Mouse (Mus musculus): ENCODE data around the gene Tspoap1.

Tspoap1 gene

DNA sequence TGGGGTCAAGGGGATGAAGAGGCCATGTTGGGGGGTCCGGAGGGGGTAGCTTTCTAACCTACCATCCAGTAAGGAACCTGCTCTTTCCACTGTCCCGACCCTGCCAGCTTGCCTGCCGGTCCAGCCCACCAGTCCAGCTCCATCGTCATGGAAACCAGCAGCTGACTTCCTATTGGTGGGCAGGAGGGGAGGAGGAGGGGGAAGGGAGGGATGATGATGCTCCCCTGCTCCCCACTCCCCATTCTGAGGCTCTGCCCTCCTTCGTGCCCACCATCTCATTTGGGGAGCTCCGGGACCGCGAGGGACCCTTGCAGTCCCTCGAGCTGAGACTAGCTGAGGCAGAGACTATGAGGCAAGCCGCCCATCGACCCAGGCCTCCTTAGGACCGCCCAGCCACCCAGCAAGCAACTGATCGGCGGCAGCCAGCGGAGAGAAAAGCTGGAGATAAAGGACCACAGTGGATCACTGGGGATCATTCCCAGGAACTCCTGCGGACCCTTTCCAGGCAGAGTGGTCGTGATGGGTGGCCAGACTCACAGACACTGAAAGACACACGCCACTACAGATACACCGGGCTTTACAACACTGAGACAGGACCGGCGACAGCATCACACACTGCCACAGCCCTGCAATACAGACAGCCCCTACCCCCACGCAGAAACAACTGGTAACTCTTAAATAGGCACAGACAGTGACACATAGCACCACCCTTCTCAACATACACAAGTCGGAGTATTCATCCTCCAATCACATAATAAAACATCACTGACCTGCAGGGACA lies at the start of gene Tspoap1:
Gene Tspoap1, plus strand, starts transcription at position 241 of the 781 bp plus-strand sequence.
- no peak for DNase-seq (ENCODE audit: extremely low read depth, low read depth, low spot score)

DNA sequence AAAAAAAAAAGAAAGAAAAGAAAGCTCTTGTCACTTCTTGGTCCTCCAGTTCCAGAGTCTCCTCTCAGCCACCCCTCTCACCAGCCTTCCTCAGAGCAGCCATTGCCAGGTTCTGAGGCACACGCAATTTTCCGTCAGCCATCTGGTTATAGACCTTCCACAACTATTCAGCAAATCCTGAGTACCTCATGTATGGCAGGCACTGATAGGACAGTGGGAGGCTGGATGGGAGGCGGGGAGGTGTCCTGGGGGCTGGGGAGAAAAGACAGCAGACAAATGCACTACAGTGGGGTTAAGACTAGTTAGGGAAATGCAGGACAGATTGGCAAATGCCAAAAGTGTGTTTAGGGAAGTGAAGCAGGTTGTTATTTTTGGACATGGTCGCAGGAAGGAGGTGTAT lies 48.2 kb upstream of the Tspoap1 start:
- DNase-seq (ENCODE audit: extremely low read depth, low read depth, low spot score): no peak

DNA sequence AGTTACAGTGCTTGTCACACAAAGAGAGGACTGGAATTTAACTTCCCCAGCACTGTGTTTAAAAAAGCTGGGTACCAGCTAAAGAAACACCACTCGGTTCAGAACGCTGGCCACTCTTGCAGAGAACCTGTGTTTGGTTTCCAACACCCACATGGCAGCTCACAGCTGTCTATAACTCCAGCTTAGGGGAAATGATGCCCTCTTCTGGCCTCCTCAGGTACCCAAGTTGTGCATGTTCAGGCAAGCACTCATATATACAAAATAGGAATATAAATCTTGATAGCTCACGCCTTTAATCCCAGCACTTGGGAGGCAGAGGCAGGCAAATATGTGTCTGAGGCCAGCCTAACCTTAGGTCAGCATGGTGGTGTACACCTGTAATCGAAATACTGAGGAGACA lies 44.3 kb upstream of the Tspoap1 start:
- DNase-seq (ENCODE audit: extremely low read depth, low read depth, low spot score): no peak

DNA sequence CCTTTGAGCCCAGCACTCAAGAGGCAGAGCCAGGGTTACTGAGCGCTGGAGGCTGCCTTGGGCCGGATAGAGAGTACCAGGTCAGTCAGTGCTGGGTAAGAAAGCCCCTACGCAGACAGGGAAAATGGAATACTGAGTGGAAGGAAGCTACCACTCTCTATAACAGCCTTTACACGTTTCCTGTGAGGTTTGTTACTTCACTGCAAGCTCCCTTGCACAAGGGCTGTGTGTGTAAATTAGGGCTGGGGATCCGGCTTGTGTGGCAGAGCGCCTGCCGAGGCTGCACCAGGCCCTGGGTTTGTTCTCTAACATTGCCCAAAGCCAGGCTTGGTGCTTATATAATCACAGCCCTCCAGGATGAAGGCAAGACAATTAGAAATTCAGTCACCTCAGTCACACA lies 40.8 kb upstream of the Tspoap1 start:
- no peak for DNase-seq (ENCODE audit: extremely low read depth, low read depth, low spot score)

DNA sequence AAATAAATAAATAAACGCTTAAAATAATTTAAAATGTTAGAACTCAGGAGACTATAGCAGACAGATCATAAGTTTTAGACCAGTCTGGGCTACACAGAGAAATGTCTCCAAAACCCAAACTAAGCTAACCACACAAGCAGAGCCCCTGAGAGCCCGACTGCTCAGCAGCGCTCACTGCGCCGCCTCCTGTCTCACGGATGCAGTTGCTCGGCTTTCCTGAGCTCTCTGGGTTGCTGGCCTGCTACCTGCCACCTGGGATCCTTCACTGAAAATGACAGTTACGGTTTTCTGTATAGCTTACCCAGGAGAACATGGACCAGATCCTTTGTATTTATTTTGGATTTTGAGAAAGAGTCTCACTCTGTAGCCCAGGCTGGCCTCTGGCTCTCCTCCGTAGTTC lies 40.0 kb upstream of the Tspoap1 start:
- DNase-seq (ENCODE audit: extremely low read depth, low read depth, low spot score): no peak

DNA sequence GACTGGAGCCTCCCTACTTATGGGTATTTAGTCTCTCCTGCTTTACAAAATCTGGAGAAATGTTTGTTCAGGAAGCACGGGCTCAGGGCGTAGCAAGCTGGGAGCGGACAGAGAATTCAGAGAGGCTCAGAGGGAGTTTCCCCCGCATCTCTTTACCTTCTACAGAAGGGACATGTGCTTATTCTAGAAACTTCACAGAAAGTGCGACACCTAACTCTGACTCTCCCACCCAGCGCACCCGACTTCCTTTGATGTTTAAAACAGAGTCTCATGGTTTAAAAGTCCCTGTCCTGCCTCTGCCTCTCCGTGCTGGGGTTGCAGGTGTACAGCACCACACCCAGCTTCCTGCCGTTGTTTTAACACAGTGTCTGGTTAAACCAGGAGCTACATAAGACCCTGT lies 39.5 kb upstream of the Tspoap1 start:
- no peak for DNase-seq (ENCODE audit: extremely low read depth, low read depth, low spot score)

DNA sequence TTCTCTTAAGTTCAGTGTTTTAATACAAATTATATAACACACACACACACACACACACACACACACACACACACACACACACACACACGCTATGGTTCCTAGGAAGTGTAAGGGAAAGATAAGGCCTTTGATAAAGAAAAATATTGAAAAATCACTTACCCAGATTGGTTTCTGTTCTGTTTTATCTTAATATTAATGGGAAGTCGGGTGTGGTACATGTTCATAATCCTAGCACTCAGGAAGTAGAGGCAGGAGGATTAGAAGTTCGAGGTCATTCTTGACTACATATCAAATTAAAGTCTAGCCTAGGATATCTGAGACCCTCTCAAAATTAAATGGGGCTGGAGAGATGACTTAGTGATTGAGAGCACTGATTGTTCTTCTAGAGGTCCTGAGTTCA lies 38.2 kb upstream of the Tspoap1 start:
- no peak for DNase-seq (ENCODE audit: extremely low read depth, low read depth, low spot score)

DNA sequence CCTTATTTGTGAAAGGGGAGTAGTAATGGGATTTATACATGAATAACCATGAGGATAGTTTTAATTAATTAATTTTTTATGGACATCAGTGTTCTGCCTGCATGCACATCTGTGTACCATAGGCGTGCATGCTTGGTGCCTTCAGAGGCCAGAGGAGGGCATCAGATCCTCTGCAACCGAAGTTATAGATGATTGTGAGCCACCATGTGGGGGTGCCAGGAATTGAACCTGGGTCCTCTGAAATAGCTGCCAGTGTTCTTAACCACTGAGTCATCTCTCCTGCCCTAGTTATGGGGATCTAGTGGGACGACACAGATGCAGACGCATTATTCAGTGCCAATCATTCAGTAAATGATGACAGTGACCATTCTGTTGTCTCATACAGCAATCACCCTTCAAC lies 37.5 kb upstream of the Tspoap1 start:
- DNase-seq (ENCODE audit: extremely low read depth, low read depth, low spot score): no peak

DNA sequence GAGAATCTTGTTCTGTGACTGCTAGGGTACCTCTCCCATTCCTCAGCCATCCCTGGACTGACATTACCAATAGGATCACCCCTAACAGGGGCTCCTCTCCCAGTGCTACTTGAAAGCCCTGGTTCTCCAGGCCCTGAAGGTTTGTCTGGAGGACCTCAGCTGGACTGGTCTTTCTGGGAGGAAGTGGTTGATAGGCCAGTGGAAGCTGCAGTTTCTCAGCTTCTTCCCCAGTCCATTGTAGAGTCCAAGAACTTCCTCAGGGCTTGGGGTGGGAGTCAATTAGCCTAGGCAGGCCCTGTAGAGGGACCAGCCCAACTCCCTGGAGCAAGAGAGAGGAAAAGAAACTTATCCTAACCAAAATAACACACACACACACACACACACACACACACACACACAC lies 34.8 kb upstream of the Tspoap1 start:
- DNase-seq (ENCODE audit: extremely low read depth, low read depth, low spot score): no peak

DNA sequence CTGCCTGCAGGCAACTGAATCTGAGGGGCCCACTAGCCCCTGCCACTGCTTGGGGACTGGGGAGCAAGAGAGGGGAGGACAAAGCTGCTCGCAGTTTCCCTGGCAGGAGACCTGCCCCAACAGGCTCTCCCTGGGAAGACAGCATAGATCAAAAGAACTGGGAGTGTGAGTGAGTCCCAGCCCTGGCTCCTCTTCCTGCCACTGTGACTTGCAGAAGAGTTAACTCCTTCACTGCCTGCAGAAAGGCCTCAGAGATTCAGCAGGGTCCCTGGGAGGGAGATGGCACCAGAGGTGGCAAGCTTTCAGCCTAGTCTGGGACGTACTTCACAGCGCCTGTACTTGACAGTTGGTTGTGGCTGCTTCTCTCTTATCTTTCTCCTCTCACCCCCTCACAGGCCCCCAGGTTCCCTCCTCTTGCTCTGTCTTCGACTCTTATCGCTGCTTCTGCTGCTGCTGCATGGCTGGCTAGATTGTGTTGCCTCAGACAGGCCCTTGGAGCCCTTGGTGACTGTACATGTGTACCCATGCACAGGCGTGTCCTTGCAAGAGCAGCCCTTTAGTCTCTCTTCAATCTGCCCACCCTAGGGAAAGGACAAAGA lies 34.3 kb upstream of the Tspoap1 start:
- no peak for DNase-seq (ENCODE audit: extremely low read depth, low read depth, low spot score)

DNA sequence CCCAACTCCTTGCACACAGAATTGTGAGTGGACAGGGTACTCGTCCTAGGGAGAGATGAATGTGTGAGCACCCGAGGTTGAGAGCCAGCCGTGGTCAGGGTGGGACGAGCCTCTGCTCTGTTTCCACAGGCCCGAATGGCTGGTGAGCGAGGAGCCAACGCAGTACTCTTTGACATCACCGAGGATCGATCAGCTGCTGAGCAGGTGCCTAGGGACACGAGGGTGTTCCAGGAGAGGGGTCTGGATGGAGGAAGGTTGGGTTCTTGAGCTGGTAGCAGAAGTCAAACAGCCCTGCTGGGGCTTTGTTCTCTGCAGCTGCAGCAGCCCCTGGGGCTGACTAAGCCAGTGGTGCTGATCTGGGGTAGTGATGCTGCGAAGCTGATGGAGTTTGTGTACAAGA lies 33.3 kb upstream of the Tspoap1 start:
- DNase-seq (ENCODE audit: extremely low read depth, low read depth, low spot score): no peak

DNA sequence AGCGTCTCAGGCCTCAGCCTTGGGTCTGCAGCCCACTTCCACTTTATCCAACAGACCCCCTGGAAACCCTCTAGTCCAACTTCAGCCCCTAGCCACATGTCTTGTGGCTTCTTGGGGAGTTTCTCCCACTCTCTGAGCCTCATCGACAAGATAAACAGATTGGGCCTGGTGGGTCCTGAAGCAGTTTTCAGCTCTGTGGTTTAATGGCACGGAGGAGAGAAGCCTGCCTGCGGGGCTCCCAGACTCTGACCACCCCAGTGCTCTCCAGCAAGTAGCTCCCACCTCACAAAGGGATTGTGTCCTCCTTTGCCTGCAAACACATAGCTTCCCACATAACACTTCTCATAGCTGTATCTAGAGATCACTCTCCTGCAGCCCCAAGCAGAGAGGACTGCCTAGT lies 32.9 kb upstream of the Tspoap1 start:
- DNase-seq (ENCODE audit: extremely low read depth, low read depth, low spot score): no peak

DNA sequence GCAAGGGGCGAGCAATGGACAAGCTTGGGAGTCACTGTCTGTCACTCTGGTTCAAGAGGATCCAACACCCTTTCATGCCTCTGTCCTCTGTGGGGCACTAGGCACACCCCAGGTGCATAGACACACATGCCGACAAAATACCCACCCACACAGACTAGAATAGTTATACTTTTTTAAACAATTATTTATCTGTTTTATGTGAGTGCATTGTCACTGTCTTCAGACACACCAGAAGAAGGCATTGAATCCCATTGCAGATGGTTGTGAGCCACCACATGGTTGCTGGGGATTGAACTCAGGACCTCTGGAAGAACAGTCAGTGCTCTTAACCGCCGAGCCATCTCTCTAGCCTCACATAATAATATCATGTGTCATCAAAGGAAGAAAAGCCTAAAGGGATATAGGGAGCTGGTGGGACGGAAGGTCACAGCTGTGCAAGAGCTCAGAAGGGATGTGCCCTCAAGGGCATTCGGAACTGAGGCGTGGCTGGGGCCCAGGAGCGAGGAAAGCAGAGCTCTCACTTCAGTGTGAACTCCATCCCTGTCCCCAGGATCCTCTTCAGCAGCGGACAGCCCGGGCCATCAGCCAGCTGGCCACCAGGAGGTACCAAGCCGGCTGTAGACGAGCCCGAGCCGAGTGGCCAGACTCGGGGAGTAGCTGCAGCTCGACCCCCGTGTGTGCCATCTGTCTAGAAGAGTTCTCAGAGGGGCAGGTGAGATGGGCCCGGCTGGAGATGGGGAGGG lies 31.3 kb upstream of the Tspoap1 start:
- no peak for DNase-seq (ENCODE audit: extremely low read depth, low read depth, low spot score)

DNA sequence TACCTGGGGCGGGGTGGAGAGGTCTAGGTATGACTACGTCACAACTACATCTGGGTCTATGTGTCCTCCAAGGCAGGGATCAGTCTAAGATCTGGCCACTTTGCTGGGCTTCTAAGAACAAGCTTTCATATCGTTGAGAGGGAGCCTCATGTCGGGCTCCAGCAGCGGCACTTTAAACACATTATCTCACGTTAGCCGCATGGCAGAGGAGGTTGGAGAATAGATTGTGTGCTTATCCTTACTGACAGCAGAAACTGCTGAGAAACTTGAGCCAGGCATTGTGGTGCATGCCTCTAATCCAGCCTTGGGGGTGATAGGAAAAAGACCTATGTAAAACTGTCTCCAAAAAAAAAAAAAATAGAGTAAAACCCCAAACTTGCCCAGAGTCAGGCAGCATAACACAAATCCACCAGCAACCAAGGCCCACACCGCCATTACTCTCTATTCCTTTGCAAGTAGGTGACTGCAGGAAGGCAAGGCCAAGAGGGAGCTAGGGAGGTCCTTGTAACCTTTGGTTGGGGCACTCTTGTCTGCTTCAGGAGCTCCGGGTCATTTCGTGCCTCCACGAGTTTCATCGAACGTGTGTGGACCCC lies 30.7 kb upstream of the Tspoap1 start:
- no peak for DNase-seq (ENCODE audit: extremely low read depth, low read depth, low spot score)

DNA sequence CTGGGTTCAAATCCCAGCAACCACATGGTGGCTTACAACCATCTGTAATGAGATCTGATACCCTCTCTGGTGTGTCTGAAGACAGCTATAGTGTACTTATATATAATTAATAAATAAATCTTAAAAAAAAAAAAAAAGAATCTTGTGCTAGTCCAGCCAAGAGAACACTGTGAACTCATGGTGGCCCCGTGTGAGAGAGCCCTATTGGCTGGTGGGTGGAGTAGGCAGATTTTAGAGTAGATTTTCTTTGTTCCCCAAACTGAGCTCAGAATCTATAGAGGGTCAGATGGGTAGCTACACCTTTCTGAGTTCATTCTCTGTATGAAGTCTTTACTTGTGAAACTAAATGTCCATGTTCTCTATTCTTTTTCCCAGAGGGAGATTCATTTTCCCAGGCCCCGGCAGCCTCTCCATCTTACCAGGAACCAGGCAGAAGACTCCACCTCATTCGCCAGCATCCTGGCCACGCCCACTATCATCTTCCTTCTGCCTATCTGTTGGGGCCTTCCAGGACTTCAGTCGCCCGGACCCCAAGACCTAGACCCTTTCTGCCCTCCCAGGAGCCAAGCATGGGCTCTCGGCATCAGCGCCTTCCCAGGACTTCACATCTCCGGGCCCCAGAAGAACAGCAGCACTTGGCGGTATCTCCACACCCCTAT lies 29.6 kb upstream of the Tspoap1 start:
- DNase-seq (ENCODE audit: extremely low read depth, low read depth, low spot score): no peak

DNA sequence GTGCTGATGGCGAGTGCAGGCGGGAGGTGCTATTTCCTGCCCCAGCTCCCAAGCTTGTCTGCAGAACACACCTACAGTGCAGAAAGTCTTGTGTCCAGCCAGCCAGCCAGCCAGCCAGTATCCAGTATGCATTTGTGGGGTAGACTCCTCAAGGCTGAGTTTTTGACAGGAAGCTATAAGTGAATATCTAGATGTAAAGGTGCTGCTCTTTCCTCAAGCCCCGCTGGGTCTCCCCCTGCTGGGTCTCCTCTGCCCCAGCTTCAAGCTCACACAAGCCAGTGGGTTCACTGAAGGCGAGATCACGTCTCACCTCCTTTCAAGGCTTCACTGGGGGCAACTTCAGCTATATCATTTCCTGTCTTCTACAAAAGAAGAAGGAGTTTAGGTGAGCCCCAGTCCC lies 26.0 kb upstream of the Tspoap1 start:
- no peak for DNase-seq (ENCODE audit: extremely low read depth, low read depth, low spot score)

DNA sequence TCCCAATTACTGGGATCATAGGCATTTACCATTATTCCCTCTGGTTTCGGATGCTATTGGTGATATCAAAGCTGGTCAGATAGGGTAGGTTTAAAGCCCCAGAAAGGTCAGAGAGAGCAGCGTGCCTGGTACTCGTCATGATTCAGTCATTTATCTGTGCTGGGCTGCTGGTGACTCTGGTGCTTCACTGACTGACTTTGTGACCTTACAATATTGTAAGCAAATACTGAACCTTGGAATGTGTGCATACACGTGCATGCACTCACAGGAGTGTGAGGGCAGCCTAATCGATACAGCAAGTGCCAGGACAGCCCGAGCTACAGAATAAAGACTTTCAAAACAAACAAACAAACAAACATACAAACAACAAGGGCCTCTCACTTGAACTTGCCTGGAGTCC lies 24.6 kb upstream of the Tspoap1 start:
- DNase-seq (ENCODE audit: extremely low read depth, low read depth, low spot score): no peak

DNA sequence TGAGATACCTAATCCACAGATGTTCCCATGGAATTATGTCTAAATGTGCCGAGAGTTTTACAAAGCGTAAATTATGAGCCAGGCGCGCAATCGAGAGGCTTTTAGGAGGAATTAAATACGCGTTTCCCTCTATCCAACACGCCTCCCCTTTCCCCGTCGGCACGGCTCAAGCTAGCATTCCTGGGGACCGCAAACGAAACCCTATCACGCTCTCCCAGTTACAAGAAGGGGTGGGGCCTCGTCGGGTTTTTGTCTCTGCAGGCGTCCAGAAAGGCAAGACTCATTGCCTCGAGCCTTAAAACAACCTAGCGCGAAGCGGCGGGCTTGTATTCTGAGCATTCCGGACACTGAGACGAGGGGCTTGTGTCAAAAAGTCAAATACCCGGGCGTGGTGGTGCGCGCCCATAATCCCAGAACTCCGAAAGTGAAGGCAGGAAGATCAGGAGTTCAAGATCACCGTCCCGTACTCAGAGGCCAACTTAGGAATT lies 23.6 kb upstream of the Tspoap1 start:
- no peak for DNase-seq (ENCODE audit: extremely low read depth, low read depth, low spot score)

DNA sequence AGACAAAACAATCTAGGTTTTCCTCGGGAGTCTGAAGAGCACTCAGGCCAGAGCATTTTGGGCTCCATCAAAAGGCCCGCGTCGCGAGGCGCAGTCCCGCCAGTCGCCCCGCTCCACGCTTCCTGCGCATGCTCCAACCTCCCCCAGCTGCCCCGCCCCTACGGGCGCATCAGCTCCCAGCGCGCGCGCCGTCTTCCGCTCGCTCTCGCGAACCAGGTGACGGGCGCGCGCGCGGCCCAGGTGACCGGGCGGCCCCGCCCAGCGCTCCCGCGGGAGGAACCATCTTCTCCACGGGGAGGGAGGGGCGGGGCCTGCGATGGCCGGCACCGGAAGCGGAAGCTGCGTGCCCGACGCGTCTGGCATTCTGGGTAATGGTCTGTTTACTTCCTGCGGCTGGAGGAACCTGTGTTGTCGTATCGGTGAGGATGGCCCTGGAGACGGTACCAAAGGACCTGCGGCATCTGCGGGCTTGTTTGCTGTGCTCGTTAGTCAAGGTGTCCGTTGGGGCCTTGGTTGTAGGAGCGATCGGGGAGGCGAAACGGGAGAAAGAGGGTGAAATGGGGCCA lies 23.1 kb upstream of the Tspoap1 start, which contains the start of gene Supt4a:
Gene Supt4a, plus strand, starts transcription at position 378 of the 566 bp plus-strand sequence.
- peak; percentile 37 for DNase-seq (ENCODE audit: extremely low read depth, low read depth, low spot score)

DNA sequence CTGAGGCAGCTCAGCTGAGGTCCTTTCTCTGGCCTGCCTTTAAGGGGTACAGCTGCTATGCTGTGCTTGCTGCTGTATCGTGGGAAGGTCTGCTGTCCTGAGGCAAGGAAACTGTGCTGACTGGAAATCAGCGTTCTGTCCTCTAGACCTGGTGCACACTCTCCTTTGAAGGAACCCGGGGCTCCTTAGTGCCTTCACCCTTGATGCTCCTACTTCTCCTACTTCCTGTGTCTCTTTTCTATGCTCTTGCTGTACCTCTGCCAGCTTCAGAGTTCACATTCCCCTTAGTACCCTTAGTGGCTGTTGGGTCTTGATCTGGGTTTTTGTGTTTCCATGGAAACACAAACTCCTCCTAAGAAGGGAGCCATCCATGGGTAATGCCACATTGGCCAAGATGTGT lies 16.6 kb upstream of the Tspoap1 start:
- no peak for DNase-seq (ENCODE audit: extremely low read depth, low read depth, low spot score)

DNA sequence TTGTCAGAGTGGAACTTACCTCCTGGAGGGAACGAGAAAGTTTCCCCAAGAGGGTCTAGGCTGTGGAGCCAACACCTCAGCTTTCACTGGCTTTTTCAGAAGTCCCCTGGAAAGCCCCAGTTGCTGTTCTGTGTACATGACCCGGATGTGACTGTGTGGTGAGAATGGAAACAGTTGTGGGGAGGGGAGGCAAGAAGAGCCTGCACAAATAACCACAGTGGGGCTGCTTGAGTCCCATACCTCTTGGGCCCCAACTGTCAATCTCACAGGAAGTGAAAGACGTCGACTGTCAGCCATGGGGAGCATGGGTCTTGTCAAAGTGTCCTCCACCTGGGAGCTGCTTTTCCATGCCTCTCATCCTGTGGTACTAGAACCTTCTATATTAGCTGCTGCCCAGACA lies 15.4 kb upstream of the Tspoap1 start:
- DNase-seq (ENCODE audit: extremely low read depth, low read depth, low spot score): no peak
